Mouse (Mus musculus) retina, embryonic 14.5 days (tissue): ENCODE data around the gene Lrmda.

Experiments
- DNase-seq: peaks from one replicate; pipeline ENCODE4 v3.0.0-alpha.2; 2015; ENCODE audit warnings: low spot score

Lrmda gene

DNA sequence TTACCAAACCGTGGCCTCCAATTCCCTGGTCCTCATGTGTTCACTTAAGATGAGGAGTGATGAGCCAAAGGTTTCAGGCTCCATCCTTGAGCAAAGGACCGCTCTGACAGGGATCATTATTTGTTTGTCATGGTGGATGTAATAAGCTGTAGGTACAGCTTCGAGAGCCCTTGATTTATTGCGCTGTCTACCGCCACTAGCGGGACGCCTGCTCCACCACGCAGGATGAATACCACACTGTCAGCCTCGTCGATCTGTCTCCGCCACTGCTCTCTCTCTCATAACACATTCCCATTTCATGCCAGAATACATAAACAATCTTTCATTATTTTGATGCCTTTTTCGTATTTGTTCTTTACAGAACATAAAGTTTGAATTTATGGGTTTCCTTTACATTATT lies 235.9 kb downstream of the Lrmda start:
- no peak for DNase-seq

DNA sequence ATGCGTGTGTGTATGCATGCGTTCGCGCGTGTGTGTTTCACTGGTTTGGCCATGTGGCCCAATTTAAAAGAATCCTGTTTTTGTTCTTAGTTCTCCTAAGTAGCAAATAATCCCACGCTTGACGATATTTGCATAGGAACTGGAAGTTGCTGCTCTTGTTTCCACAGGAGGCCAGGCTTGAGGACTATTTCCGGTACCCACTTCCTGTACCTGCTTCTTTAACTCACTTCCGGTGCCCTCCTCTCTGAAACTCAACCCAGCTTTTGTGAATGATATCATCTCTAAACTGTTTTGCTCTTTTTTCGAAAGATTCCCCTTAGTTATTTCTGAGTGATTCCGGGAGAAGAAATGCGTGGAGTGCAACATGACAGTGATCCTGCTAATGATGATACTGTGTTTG lies 236.8 kb downstream of the Lrmda start:
- DNase-seq = no peak

DNA sequence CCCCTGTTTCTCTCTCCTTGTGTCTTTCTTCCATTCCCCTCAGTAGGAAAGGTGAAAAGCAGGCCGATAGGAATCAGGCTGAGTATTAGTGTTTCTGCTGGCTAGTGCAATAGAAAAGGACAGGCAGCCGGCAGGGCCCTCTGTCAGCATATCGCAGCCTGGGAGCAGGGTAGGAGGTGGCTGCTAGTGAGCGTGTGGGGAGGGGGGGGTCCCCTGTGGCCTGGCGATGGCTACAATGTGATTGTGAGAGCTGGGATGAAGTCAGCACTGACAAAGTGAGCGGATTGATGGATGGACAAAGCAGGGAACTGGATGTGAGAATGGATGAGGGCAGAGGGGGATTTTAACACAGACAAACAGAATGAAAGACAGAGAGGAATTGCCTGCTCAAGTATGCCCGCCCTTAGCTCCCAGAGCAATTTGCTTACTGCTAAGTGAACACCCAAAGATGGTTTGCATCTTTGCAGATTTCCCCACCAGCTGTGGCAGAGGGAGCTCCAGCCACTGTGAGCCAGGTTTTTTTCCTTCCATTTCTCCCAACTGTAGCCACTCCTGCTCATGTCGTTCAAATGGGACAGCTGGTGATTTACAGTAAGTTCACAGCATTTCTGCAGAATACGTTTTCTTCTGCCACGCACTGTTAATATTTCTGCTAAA lies 240.0 kb downstream of the Lrmda start:
- DNase-seq = peak; percentile 25

DNA sequence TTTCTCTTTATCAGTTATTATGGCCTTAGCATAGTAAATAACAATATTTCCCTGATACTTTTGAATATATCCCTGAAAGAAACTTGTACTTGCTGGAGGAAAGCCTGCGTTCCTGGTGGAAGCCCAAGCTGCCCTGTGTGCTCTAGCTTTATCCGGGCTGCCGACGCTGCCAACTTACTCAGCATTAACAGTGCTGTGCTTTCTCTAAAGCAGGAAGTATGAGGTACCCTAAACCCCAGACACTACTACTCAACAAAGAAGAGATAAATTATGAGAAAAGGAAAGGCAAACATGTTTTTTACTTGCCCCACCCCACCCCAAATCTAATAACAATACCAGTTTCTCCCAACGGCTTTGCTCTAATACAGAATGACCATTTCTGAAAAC lies 240.5 kb downstream of the Lrmda start:
- DNase-seq = no peak

DNA sequence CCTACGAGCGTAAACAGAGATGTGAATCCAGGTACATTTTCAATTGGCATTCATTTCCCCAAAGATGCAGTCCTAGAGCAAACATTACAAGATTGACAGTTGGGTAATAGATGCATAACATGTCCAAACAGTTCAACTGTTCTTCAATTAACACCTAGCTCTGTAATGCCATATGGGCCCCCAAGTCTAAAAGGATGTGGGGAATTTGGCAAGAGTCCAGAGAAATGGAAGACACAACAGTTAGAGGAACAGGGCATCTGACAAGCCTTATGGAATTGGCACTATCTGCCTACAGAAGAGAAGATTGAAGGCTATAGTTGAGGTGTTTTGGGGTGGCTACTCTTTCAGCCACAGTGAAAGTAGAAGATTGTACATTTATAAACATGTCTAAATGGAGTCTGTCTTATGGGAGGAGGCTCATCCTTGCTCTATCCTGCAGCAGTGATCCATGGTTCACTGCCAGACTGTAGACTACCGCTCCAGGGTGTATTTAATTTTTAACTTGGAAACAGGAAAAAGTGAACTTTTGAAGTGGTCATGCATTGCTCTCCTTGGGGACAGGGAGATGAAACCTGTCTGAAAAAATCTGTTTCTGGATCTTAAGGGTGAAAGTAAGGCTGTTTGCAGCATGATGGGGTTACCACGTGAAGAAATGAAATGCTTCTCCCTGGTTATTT lies 245.9 kb downstream of the Lrmda start:
- DNase-seq = no peak

DNA sequence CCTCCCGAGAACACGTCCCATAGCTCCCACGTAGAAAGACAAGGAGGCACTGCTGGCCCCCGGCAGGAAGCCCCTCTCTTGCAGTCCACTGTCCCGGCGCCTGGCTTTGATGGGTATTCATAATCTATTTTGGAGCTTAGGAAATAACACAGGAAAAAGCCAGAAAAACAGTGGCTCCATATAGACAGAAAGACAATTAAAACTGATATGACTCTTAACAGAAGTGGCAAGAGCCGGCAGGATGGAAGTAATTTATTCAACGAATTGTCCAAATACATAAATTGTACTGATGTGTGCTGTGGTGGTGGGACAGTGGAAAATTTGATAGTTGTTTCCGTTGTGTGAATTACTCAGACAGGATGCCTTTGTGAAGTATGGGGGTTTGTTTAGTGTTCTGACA lies 250.3 kb downstream of the Lrmda start:
- DNase-seq = no peak

DNA sequence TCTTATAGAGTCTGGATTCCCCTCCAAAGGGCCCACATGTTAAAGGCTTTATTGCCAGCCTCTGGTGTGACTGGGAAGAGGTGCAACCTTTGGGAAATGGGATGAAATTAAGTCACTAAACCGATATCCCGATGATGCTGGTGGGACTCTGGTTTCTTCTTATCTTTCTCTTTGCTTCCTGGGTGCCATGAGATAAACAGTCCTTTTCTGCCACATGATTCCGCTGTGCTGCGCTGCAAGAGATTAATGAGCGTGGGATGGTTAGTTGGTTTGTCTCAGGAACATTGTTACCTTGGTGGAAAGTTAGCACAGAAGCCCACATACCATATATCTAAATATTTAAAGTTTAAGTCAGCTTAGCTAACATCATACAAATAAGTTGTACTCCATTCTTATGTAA lies 258.5 kb downstream of the Lrmda start:
- no peak for DNase-seq

DNA sequence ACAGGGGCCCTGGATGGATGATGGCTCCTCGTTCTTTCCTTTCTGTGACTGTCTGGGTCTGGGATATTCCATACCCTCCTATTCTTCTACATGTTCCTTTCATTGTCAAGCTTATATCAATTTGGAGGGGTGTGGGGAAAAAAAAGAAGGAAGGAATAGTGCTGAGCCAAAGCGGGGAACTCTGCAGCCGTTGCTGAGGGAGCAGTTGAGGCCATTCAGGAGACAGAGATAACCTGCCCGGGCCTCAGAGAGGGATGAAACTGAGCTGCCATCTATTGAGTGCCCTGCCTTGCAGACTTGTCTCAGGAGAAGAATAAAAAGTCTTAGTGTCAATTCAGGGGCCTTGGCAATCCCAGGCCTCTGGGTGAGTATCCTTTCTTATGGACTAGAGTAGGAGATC lies 260.1 kb downstream of the Lrmda start:
- no peak for DNase-seq

DNA sequence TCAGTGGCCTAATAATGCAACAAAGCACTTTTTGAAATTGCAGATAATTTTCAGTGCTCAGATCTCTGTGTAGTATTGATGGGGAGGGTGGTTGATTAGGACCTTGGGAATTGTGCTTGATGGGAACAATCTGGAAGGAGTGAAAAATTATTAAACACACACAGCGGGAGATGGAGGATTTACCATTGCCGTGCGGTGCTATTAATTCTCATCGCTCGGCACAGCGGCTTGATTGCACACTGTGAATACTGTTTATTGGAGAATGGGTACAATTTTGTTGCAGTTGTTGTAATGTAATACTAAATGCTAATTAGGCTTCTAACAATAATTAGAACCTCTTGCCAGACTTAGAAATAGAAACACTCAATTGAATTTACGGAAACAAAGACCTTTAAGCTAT lies 262.1 kb downstream of the Lrmda start:
- DNase-seq = no peak

DNA sequence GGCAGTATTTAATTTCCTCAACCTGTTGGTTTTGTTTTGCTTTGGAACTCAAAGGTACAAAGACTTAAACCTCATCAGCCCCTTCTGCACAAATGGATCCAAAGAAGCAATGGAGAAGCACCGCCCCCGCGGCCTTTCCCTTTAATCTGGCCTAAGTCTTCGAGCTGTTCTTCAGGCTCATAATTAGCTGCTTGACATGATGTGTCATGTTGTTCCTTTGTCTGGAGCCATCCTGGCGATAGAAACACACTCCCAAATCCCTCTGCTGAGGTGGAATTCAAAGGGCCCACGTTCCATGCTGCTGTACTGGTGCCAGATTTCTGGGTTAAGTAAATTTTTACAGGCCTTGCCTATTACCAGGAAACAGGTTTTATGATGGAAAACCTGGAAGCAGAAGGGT lies 263.3 kb downstream of the Lrmda start:
- DNase-seq = peak; percentile 86

DNA sequence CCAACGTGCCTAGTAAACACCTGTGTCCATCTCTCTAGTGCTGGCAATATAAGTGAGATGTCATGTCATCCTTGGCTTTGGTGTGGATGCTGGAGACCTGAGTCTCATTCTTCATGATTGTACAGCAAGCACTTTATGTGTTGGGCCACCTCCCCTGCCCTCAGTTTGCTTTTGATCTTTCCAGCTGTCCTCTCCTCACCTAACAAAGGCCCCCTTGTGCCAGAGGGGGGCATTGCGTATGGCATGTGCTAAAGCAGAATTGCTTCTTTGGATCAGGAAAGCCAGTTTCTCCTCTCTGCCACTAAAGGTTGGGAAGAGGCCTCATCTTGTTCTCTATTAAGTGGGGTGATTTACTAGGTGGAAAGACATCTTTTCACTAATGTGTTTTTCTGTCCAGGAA lies 264.2 kb downstream of the Lrmda start:
- peak; percentile 48 for DNase-seq

DNA sequence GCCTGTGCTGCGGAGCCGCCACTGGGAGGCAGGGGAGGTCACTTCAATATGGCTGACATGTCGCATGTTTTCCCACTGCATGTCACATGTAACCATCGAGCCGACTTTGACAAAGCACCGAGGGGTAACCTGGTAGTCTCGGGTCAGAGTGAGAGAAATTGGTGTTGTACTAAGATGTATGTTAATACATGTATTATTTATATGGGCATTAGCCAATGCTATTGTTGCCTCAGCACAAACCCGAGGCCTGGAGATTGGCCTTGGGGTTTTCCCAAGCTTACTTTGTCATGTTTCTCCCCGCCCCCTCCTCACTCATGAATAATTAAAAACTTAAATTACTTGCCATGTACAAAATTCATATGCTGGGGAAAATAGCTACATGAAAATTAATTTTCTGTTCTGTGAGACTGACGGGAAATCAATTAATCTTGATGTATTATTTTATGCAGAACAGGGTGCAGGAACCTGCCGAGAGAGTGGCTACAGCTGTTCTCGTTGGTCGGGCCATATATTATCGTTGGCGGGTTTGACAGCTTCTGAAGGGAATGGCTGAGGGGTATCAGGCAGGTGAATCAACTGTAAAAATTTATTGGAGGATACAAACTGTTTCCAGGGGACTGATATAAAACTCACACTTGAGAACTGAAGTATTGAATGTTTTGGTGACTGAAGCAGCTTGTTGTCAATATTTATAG lies 265.5 kb downstream of the Lrmda start:
- DNase-seq = no peak

DNA sequence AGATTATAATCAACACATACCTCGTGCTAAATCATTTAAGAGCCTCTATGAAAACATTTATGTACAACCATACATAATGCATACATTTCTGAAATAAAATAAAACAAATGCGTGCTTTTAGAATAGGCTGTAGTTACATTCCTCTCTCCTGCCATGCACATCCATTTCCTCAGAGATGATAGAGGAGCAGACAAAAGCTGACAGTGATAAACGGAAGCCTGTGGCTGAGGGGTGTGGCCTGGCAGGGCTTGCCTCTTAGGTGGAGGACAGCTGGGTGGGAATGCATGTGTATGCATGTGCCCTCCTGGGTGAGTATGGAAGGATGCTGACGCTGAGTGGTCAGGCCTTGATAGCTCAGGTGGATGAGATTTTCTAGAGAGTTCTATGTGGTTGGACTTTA lies 266.3 kb downstream of the Lrmda start:
- DNase-seq = no peak

DNA sequence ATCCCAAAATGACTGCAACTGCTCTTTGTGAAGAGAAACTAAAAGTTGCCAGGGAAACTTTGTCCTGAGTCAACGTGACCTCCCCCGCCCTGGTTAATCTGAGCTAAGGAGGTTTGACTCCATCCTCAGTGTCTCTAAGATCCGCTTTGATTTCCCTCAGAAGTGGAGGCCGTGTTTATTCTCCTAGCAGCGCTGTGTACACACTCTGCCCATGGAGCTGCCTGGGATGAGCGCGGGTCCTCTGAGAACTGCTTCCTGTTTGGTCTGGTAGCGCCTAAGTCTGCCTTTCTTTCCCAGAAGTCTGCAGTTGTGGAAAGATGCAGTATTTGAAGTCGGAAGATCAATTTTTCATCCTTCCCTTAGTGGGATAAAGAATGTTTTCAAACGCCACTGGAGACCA lies 268.7 kb downstream of the Lrmda start:
- no peak for DNase-seq

DNA sequence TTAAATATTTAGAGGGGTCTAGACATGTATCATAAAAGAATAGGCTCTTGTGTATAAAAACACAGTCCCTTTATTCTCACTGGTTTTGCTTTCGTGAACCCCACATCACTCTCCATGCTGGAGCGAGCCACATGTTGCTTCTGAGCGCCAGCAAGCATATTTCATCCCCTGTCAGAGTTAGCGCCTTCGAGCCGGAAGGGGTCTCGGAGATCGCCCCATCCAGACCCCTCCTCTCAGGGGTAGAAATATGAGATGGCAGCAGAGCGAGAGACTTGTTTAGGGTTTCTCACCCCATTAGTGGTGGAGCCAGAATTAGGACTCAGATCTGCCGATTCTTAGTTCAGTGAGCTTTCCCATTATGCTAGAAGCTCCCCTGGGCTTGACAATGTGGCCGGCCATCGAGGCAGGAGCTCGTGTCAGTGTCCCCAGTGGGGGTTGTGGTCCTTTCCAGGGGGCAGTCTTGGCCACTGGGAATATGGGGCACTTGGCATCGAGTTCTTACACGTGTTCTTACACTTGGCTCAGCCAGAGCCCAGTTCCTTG lies 269.9 kb downstream of the Lrmda start:
- DNase-seq = no peak

DNA sequence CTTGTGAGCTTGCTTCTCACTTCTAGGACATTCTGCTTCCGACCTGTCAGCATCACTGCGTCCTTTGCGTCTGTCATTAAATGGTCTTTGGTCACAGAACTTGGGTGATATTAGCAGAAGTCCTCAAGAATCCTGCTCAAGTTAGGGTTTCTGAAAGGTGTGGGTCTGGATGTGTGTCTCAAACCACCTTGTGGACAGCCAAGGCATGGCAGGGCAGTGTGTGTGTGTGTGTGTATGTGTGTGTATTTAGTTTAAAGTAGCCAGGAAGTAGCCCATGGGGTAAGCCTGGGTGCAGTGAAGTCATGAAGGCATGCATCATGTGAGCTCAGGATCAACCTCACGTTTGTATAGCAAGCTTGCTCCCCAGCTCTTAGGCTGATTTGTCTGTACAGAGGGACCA lies 274.9 kb downstream of the Lrmda start:
- DNase-seq = no peak

DNA sequence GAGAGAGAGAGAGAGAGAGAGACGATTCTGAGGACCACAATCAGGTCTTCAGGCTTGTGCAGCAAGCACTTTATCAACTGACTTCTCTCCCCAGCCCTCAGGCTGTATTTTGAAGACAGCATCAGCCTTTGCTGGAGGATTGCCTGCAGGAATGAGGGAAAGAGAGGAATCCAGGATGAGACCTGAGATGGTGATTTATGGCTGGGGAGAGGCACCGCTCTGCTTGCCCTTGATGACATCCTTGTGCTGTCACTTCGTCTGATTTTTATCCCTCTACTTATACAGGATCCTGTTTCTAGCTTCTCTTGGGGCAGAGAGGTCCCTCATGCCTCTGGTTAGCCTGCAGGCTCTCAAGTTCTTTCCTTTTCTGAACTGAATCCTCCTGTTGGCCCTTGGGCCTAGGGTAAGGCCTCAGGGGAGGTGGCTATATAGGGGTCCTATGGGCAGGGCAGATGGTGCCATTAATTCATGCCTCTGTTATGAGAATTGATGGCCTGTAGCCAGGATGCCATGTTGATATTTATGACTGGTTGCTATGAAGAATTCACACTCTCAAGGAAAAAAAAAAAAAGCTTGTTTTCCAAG lies 277.2 kb downstream of the Lrmda start:
- DNase-seq = no peak

DNA sequence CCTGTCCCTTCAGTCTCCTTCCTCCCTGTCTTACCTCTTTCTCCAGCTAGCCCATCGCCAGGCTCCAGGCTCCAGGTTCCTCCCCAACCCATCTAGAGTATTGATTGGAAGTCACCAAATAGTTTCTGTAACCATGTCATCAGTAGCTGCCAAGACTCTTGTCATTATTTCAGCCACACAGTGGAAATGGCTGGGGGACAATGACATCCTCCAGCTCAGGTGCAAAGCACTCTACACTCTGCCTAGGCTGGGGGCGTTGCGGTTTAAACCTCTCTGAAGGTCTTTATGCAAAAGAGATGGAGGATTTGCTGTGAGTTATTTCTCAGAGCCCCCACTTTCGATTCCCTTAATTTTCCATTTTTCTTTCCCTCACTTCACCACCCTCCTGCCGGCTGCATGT lies 287.2 kb downstream of the Lrmda start:
- DNase-seq = no peak

DNA sequence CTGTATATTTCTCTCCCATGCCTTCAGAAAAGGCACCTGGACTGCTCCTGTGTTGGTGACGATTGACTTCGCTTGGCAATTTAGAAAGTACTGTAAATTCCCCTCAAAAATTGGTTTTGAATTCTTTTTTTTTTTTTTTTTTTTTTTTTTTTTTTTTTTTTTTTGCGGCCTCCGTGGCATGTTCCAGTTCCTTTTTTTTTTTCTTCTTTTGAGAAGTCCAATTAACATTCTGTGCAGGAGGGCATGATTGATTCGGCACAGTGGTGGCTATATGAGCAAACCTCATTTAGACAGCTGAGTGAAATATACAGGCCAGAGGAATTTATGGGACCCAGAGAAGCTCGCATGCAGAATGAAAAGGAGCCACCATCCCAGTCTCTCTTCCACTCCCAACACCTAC lies 288.5 kb downstream of the Lrmda start:
- DNase-seq = peak; percentile 44

DNA sequence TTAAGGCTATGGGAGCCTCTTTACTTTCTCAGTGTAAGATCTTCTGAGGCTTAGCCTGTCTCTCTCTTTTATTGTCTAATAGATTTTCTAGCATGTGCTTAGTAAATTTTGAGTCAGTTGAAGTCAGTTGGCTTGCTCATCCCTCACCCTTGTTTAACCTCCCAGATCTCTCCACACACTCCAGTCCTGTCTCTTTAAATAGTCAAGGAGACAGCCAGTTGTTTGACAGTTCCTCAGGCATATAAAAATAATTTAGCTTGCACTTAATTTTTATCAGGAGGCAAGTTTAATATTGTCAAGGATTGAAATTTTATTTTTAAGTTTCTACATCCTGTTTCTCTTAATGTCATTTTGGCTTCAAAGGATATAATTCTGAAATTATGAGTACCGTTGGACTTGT lies 303.5 kb downstream of the Lrmda start:
- DNase-seq = no peak

DNA sequence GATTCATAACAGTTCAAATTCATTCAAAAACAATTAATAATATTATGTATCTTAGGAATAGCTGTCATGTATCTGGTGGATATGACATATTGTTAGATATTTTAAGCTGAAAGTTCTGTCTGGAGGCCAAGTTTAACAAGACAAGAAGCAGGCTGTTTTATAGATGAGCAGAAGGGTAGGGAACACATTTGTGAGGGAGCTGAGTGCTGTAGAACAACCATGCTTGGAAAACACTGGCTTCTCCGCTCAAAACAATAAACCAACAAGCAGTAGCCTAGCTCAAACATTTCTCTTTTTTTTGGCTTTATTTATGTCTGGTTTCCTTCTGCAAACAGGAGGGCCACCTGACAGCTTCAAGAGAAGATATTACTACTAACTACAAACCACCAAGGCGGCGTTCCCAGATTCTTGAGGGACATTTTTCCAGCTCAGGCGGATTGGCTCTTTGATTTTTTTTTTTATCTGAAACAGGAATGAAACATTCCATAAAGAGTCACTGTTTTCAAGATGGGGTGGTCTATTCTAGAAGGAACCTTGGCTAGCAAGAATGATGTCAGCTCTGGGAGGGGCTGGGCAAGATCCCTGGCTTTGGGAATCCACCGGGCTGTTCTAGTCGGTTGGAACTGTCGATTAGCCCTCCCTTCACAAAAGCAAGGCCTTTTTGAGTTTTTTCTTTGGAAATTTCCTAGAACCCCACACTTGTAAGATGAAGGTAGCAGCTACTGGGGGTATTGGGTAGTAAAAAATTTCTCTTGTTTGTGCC lies 304.2 kb downstream of the Lrmda start:
- no peak for DNase-seq
